Mouse (Mus musculus) testis, adult 2 months (tissue): ENCODE results near the gene Rasgrf2. TPM values are rescaled to one million over a fixed set of nuclear protein-coding genes. Genes with fewer than 3 reads are reported as not detected.

Experiments
- H3K27ac ChIP-seq: fragments of 200-500 bp; 2 replicates; pipeline ENCODE4 v1.5.1; 2012; ENCODE audit warnings: low read depth, low read length; ENCODE audit not compliant: control insufficient read depth, insufficient read depth
- H3K27me3 ChIP-seq: fragments of 200-500 bp; 2 replicates; pipeline ENCODE4 v1.6.1; 2012; ENCODE audit warnings: mild to moderate bottlenecking, low read length, moderate library complexity; ENCODE audit not compliant: control insufficient read depth, insufficient read depth
- H3K36me3 ChIP-seq: fragments of 200-500 bp; 2 replicates; pipeline ENCODE4 v1.6.1; 2012; ENCODE audit warnings: mild to moderate bottlenecking, low read length; ENCODE audit not compliant: control insufficient read depth, insufficient read depth
- H3K4me1 ChIP-seq: fragments of 200-500 bp; 2 replicates; pipeline ENCODE4 v1.6.1; 2012; ENCODE audit warnings: low read length; ENCODE audit not compliant: control insufficient read depth, insufficient read depth
- H3K4me3 ChIP-seq: fragments of 200-500 bp; 2 replicates; pipeline ENCODE4 v1.5.1; 2012; ENCODE audit warnings: low read depth, mild to moderate bottlenecking, low read length, moderate library complexity, mixed read lengths; ENCODE audit not compliant: control insufficient read depth
- CTCF ChIP-seq: fragments of 200-500 bp; IDR thresholded peaks from 2 replicates; pipeline ENCODE4 v1.5.1; 2012; ENCODE audit warnings: low read depth, mild to moderate bottlenecking, inconsistent platforms, low read length, moderate library complexity; ENCODE audit not compliant: control insufficient read depth, insufficient read depth, insufficient replicate concordance
- POLR2A ChIP-seq: fragments of 200-500 bp; IDR thresholded peaks from 2 replicates; pipeline ENCODE4 v1.6.1; 2012; ENCODE audit warnings: low read depth, mild to moderate bottlenecking, inconsistent platforms, low read length, moderate library complexity; ENCODE audit not compliant: control insufficient read depth
- polyA plus RNA-seq: library from polyadenylated mRNA; depleted of rRNA; stranded (reverse); fragments of >200 nt; gene quantifications from 2 replicates; pipeline ENCODE4 v1.2.3, GENCODE M21; 2012

Rasgrf2 gene
- polyA plus RNA-seq, 1 experiment, result 0.57 TPM

- no peak overlapping the region for H3K27ac ChIP-seq
- TF ChIP-seq CTCF, result no peak
- TF ChIP-seq POLR2A, result no peak
- H3K27me3 ChIP-seq, result no peaks in the 10 kb centered on the region
- H3K4me1 ChIP-seq, result no peaks in the 10 kb centered on the region
- H3K36me3 ChIP-seq, result no peaks in the 10 kb centered on the region
- H3K4me3 ChIP-seq, result no peak overlapping the region
Measured at GRCm38 (mm10) chr13:91911652-91912051, 219.8 kb downstream of the Rasgrf2 start.

GRCm38 (mm10) chr13:91911211-91911610, 220.2 kb downstream of the Rasgrf2 start:
- Histone ChIP-seq H3K4me1 (no peaks in the 10 kb centered on the region), H3K4me3 (no peak overlapping the region), H3K36me3 (no peaks in the 10 kb centered on the region), H3K27ac (no peak overlapping the region), H3K27me3 (no peaks in the 10 kb centered on the region)
- TF ChIP-seq POLR2A (no peak), CTCF (no peak)

GRCm38 (mm10) chr13:91908202-91908980, 223.1 kb downstream of the Rasgrf2 start:
- no peaks in the 10 kb centered on the region for H3K27me3 ChIP-seq
- no peak overlapping the region for H3K4me3 ChIP-seq
- no peaks in the 10 kb centered on the region for H3K4me1 ChIP-seq
- H3K36me3 ChIP-seq, result no peaks in the 10 kb centered on the region
- no peak overlapping the region for H3K27ac ChIP-seq
- TF ChIP-seq CTCF (peak; percentile 70; the same call in 1 of the 2 replicates), POLR2A (no peak)

GRCm38 (mm10) chr13:91906338-91906737, 225.1 kb downstream of the Rasgrf2 start:
- Histone ChIP-seq H3K27ac (no peak overlapping the region), H3K27me3 (no peaks in the 10 kb centered on the region), H3K36me3 (no peaks in the 10 kb centered on the region), H3K4me1 (no peaks in the 10 kb centered on the region), H3K4me3 (no peak overlapping the region)
- TF ChIP-seq CTCF (no peak), POLR2A (no peak)

- H3K4me3 ChIP-seq, result no peak overlapping the region
- H3K4me1 ChIP-seq, result no peaks in the 10 kb centered on the region
- H3K27ac ChIP-seq, result no peak overlapping the region
- no peaks in the 10 kb centered on the region for H3K27me3 ChIP-seq
- TF ChIP-seq POLR2A (no peak), CTCF (no peak)
- H3K36me3 ChIP-seq, result no peaks in the 10 kb centered on the region
Measured at GRCm38 (mm10) chr13:91896476-91896875, 235.0 kb downstream of the Rasgrf2 start.

GRCm38 (mm10) chr13:91893132-91893531, 238.3 kb downstream of the Rasgrf2 start:
- H3K4me3 ChIP-seq, result no peak overlapping the region
- no peaks in the 10 kb centered on the region for H3K4me1 ChIP-seq
- no peak overlapping the region for H3K27ac ChIP-seq
- TF ChIP-seq POLR2A (no peak), CTCF (no peak)
- H3K27me3 ChIP-seq, result no peaks in the 10 kb centered on the region
- no peaks in the 10 kb centered on the region for H3K36me3 ChIP-seq

GRCm38 (mm10) chr13:91890031-91890619, 241.3 kb downstream of the Rasgrf2 start:
- H3K27me3 ChIP-seq, result no peaks in the 10 kb centered on the region
- no peaks in the 10 kb centered on the region for H3K36me3 ChIP-seq
- no peaks in the 10 kb centered on the region for H3K4me1 ChIP-seq
- TF ChIP-seq POLR2A, result no peak
- H3K27ac ChIP-seq, result no peak overlapping the region
- H3K4me3 ChIP-seq, result no peak overlapping the region
